8 mouse cellular contexts compared by ENCODE assay signal in the genomic region with DNA sequence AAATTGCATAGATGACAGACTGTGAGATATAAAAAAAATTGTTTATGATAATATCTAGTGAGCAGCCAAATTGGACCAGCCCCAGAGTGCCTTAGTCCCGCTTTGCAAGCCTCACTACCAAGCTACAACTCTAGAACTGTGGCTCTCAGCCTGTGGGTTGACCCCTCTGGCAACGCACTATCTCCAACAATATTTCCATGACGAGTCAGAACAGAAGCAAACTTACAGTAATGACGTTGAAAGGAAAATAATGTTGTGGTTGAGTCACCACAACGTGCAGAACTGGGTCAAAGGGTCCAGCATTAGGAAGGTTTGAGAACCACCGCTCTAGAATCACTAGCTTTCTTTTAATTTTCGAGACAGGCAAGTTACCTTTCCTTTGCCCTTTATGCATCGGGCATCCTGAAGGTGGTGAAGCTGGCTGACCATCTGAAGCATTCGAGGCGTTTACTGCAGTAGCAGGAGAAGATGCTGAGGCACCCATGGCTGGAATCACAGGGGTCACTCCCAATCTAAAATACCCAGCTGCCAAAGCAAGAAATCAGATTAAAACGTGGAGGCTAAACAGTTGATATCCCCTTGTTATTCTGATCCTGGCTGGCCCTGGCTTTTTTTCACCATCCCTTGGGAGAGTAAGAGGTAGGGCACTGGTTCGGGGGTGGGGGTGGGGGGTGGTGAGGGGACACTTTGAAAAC. TPM values are rescaled to one million over a fixed set of nuclear protein-coding genes. Genes with fewer than 3 reads are reported as not detected.
DNase-seq lines count a peak whose midpoint lies in the region; ATAC-seq and TF ChIP-seq lines count a peak whose summit lies in the region.

No protein-coding gene starts in this region.

- intact Hi-C loops in gastrocnemius, adult 2 months (cut with DNase I), result no loop called here

- peak overlapping the region; percentile 51 for H3K4me2 ChIP-seq in forebrain, embryonic 12.5 days
- peak overlapping the region; percentile 45 for H3K4me2 ChIP-seq in limb, embryonic 15.5 days

- no peaks in the 10 kb centered on the region for H3K27me3 ChIP-seq in C2C12 (ENCODE audit: control insufficient read depth, insufficient read depth, insufficient read length)
- no peaks in the 10 kb centered on the region for H3K27me3 ChIP-seq in forebrain, embryonic 12.5 days
- H3K27me3 ChIP-seq in limb, embryonic 15.5 days, result no peaks in the 10 kb centered on the region
- H3K27me3 ChIP-seq in small intestine, adult 2 months (ENCODE audit: control insufficient read depth, insufficient read depth, low read length), result no peaks in the 10 kb centered on the region

- peaks cover 7% of the 10 kb centered on the region for H3K79me3 ChIP-seq in C2C12 (ENCODE audit: low read depth)

- peak overlapping the region; percentile 87 for H3K27ac ChIP-seq in gastrocnemius, adult 2 months
- H3K27ac ChIP-seq in forebrain, embryonic 12.5 days, result no peak overlapping the region
- no peak overlapping the region for H3K27ac ChIP-seq in limb, embryonic 15.5 days
- H3K27ac ChIP-seq in small intestine, adult 2 months (ENCODE audit: insufficient read depth, low read depth, low read length), result peak overlapping the region; percentile 23; the same call in 1 of the 2 replicates

- H3K79me2 ChIP-seq in C2C12 (ENCODE audit: control insufficient read depth, insufficient read depth), result peaks cover 24% of the 10 kb centered on the region

- H3K9ac ChIP-seq in forebrain, embryonic 12.5 days, result peak overlapping the region; percentile 62; the same call in 1 of the 2 replicates
- H3K9ac ChIP-seq in limb, embryonic 15.5 days, result peak overlapping the region; percentile 51; the same call in 1 of the 2 replicates

- H3K36me3 ChIP-seq in C2C12 (ENCODE audit: control insufficient read depth, insufficient read depth), result peaks cover 12% of the 10 kb centered on the region
- H3K36me3 ChIP-seq in forebrain, embryonic 12.5 days (replicated peaks), result no peaks in the 10 kb centered on the region
- H3K36me3 ChIP-seq in limb, embryonic 15.5 days, result no peaks in the 10 kb centered on the region
- peaks cover 6% of the 10 kb centered on the region for H3K36me3 ChIP-seq in small intestine, adult 2 months (ENCODE audit: control insufficient read depth, insufficient read depth, low read length)

- DNase-seq in gastrocnemius, adult 2 months, result no peak
- DNase-seq in gastrocnemius, adult 18-20 months (ENCODE audit: low spot score), result no peak
- no peak for DNase-seq in ovary, postnatal 10 days (ENCODE audit: low spot score)
- no peak for DNase-seq in urinary bladder, postnatal 4 days (ENCODE audit: low spot score in 2 of 2)

- WGBS in forebrain, embryonic 12.5 days, result 61% methylated on average over 12 of the region's 12 CpGs
- 53% methylated on average over 12 of the region's 12 CpGs for WGBS in limb, embryonic 15.5 days
- 18% methylated on average over 12 of the region's 12 CpGs for WGBS in small intestine, adult 2 months

- TF ChIP-seq CTCF in gastrocnemius, adult 2 months (IDR thresholded peaks at IDR 0.05), result no peak
- no peak for TF ChIP-seq CTCF in C2C12 (IDR thresholded peaks at IDR 0.05; ENCODE audit: control insufficient read depth, insufficient read depth, insufficient read length)
- TF ChIP-seq CTCF in small intestine, adult 2 months (IDR thresholded peaks at IDR 0.05; ENCODE audit: extremely low read depth, insufficient read length, insufficient replicate concordance, low read depth, low read length), result no peak

- peaks cover 6% of the 10 kb centered on the region; the same call in 1 of the 2 replicates for H3K4me1 ChIP-seq in forebrain, embryonic 12.5 days
- H3K4me1 ChIP-seq in limb, embryonic 15.5 days, result no peaks in the 10 kb centered on the region
- 0 out of 2 replicates have a peak, but pooled peaks cover 1% of the 10 kb centered on the region for H3K4me1 ChIP-seq in small intestine, adult 2 months (ENCODE audit: control insufficient read depth, insufficient read depth, insufficient read length, low read length)

- H3K9me3 ChIP-seq in forebrain, embryonic 12.5 days, result no peaks in the 10 kb centered on the region
- H3K9me3 ChIP-seq in limb, embryonic 15.5 days, result no peaks in the 10 kb centered on the region

- H3ac ChIP-seq in C2C12 (ENCODE audit: control insufficient read depth, insufficient read length, low read depth), result no peak overlapping the region

- ATAC-seq in forebrain, embryonic 12.5 days (ENCODE audit: low FRiP score), result no peak
- no peak for ATAC-seq in limb, embryonic 15.5 days (ENCODE audit: insufficient number of reproducible peaks, low FRiP score, low TSS enrichment, low read depth)

- peak overlapping the region; percentile 85 for H3K4me3 ChIP-seq in gastrocnemius, adult 2 months
- peak overlapping the region; percentile 51 for H3K4me3 ChIP-seq in C2C12 (ENCODE audit: insufficient read depth, poor library complexity, severe bottlenecking)
- H3K4me3 ChIP-seq in forebrain, embryonic 12.5 days (replicated peaks), result peak overlapping the region; percentile 58
- H3K4me3 ChIP-seq in limb, embryonic 15.5 days, result peak overlapping the region; percentile 59
- peak overlapping the region; percentile 86 for H3K4me3 ChIP-seq in small intestine, adult 2 months (ENCODE audit: low read depth, low read length)

- TF ChIP-seq POLR2A in small intestine, adult 2 months (IDR thresholded peaks at IDR 0.05; ENCODE audit: low read depth, low read length), result no peak

TF ChIP-seq in C2C12, 6 proteins besides CTCF, POLR2A, EP300 and RAD21:
- no peak for TF ChIP-seq CEBPB (IDR thresholded peaks at IDR 0.05; ENCODE audit: low read depth)

RNA-seq across cellular contexts. Expression of gene Hccs, which starts 1.0 kb away (rescaled TPM):
- total RNA-seq in gastrocnemius, adult 2 months (2021), result 10 to 100 TPM; 21.7 to 44.6 TPM
- total RNA-seq in gastrocnemius, adult 18-20 months (2021), result 10 to 100 TPM; 26.3 to 28.2 TPM
- polyA plus RNA-seq in C2C12 (2012; fragmentation: generic; extraction: Trizol), result 7.8 TPM
- polyA plus RNA-seq in forebrain, embryonic 12.5 days (2016; fragmentation: Nextera tagmentation; extraction: Ambion mirVana), result 51.4 TPM in 2 replicates
- 29.7 and 30.3 TPM in 2 replicates for polyA plus RNA-seq in limb, embryonic 15.5 days (2015; fragmentation: Nextera tagmentation; extraction: Ambion mirVana)
- 7.8 and 12.2 TPM in 2 replicates for polyA plus RNA-seq in small intestine, adult 2 months (2012; rRNA removed)

Comparison
In these comparisons a context has a peak if more than half of its experiments do, and no peak if none do; other contexts are left out.
1. H3K27ac ChIP-seq: peak in gastrocnemius, adult 2 months (single experiment) and small intestine, adult 2 months (single experiment); none in forebrain, embryonic 12.5 days (single experiment) and limb, embryonic 15.5 days (single experiment).
2. Peak in every context shown above with its lines, with median percentiles within 50 percentile points of each other: H3K4me3 ChIP-seq.